In the genomic region with DNA sequence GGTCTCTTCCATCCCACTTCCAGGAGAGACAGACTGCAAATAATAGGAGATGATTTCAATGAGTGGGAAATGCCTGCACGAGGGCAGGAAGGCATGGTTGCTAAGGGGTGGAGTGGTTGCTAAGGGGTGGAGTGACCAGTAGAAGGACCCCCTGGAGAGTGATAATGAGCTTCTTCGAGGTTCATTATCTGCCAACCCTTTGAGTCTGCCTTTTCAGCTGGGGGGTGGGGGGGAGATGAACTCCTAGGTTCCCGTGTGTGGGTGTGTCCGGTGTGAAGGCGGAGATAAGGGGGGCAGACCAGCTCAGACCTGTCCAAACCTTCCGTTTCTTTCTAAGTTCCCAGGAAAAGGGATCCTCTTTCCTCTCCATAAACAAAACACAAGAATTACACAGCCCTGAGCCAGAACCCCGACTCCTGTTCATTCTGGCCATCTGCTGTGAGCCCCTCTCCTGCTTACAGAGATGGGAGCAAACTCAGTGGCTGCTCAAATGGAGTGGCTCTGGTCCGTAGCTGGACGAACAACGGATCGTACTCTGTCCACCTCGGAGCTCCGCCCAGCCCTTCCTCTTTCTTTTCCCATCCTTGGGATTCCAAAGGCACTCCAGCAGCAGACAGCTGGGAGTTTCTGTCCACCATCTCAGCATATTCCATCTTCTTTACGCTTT, we compare ENCODE assay signal across 11 mouse cellular contexts. TPM values are rescaled to one million over a fixed set of nuclear protein-coding genes. Genes with fewer than 3 reads are reported as not detected.
DNase-seq lines count a peak whose midpoint lies in the region; ATAC-seq and TF ChIP-seq lines count a peak whose summit lies in the region.
"Had no signal": no experiment of that assay in that cellular context is flagged by ENCODE, and none has a peak within 500 bp of the region (broad histone marks: within the 10 kb centered on the region; RNA-seq: fewer than 3 reads in every experiment).

No protein-coding gene starts in this region.

- peaks cover 17% of the 10 kb centered on the region for H3K4me1 ChIP-seq in lung, embryonic 15.5 days
- peaks cover 14% of the 10 kb centered on the region for H3K4me1 ChIP-seq in embryonic facial prominence, embryonic 13.5 days
- 0 out of 2 replicates have a peak, but pooled peaks cover 3% of the 10 kb centered on the region for H3K4me1 ChIP-seq in hindbrain, postnatal 0 days (ENCODE audit: insufficient read depth, low read length)
- peaks cover 12% of the 10 kb centered on the region for H3K4me1 ChIP-seq in neural tube, embryonic 15.5 days

- H3K4me2 ChIP-seq in lung, embryonic 15.5 days: peak overlapping the region; percentile 57
- peak overlapping the region; percentile 40 for H3K4me2 ChIP-seq in embryonic facial prominence, embryonic 13.5 days
- peak overlapping the region; percentile 44 for H3K4me2 ChIP-seq in hindbrain, postnatal 0 days (ENCODE audit: low read depth, low read length)
- peak overlapping the region; percentile 46 for H3K4me2 ChIP-seq in neural tube, embryonic 15.5 days

- H3K27me3 ChIP-seq in lung, embryonic 15.5 days: no peaks in the 10 kb centered on the region
- H3K27me3 ChIP-seq in embryonic facial prominence, embryonic 13.5 days: no peaks in the 10 kb centered on the region
- no peaks in the 10 kb centered on the region for H3K27me3 ChIP-seq in hindbrain, postnatal 0 days (ENCODE audit: insufficient read depth, low read length)
- 0 out of 2 replicates have a peak, but pooled peaks cover 6% of the 10 kb centered on the region for H3K27me3 ChIP-seq in neural tube, embryonic 15.5 days (replicated peaks)

- H3K4me3 ChIP-seq in lung, embryonic 15.5 days: peak overlapping the region; percentile 20
- no peak overlapping the region for H3K4me3 ChIP-seq in embryonic facial prominence, embryonic 13.5 days
- H3K4me3 ChIP-seq in hindbrain, postnatal 0 days (ENCODE audit: low read length): no peak overlapping the region; the same call in 1 of the 2 replicates
- H3K4me3 ChIP-seq in neural tube, embryonic 15.5 days (replicated peaks): 0 out of 2 replicates have a peak overlapping the region, but pooled peaks have one; percentile 5

- no peak overlapping the region for H3K9ac ChIP-seq in lung, embryonic 15.5 days
- H3K9ac ChIP-seq in embryonic facial prominence, embryonic 13.5 days: peak overlapping the region; percentile 21; the same call in 1 of the 2 replicates
- H3K9ac ChIP-seq in hindbrain, postnatal 0 days (replicated peaks; ENCODE audit: low read length): no peak overlapping the region; the same call in 1 of the 2 replicates
- H3K9ac ChIP-seq in neural tube, embryonic 15.5 days (replicated peaks): no peak overlapping the region

- H3K36me3 ChIP-seq in lung, embryonic 15.5 days: no peaks in the 10 kb centered on the region
- no peaks in the 10 kb centered on the region for H3K36me3 ChIP-seq in embryonic facial prominence, embryonic 13.5 days
- H3K36me3 ChIP-seq in hindbrain, postnatal 0 days (ENCODE audit: insufficient read depth, low read length): no peaks in the 10 kb centered on the region
- no peaks in the 10 kb centered on the region for H3K36me3 ChIP-seq in neural tube, embryonic 15.5 days

- no peak overlapping the region for H3K27ac ChIP-seq in lung, embryonic 15.5 days
- no peak overlapping the region for H3K27ac ChIP-seq in embryonic facial prominence, embryonic 13.5 days
- H3K27ac ChIP-seq in hindbrain, postnatal 0 days: no peak overlapping the region; the same call in 1 of the 2 replicates
- no peak overlapping the region for H3K27ac ChIP-seq in neural tube, embryonic 15.5 days (replicated peaks)

- WGBS in lung, embryonic 15.5 days: 3% methylated on average over 14 of the region's 14 CpGs
- WGBS in embryonic facial prominence, embryonic 13.5 days: 4% methylated on average over 14 of the region's 14 CpGs
- WGBS in hindbrain, postnatal 0 days: 6% methylated on average over 14 of the region's 14 CpGs
- 5% methylated on average over 14 of the region's 14 CpGs for WGBS in neural tube, embryonic 15.5 days

- no peak for TF ChIP-seq CTCF in hindbrain, postnatal 0 days (IDR thresholded peaks at IDR 0.05; ENCODE audit: low read depth)

- no peak for DNase-seq in lung, adult 18-20 months
- peak; percentile 68 for DNase-seq in hindbrain, postnatal 0 days (ENCODE audit: low spot score)
- DNase-seq in gastrocnemius, postnatal 25 days: no peak
- no peak for DNase-seq in spleen, adult 12 weeks (ENCODE audit: low spot score)
- DNase-seq: kidney, adult 18-20 months; right cerebral cortex, postnatal 25 days had no signal

- no peak for ATAC-seq in lung, embryonic 15.5 days (ENCODE audit: borderline replicate concordance, extremely low read depth, low FRiP score, low TSS enrichment)
- ATAC-seq in embryonic facial prominence, embryonic 13.5 days (ENCODE audit: insufficient number of reproducible peaks, insufficient read depth, low FRiP score, low TSS enrichment, low read depth): no peak
- ATAC-seq in hindbrain, postnatal 0 days: peak; percentile 69; the same call in 1 of the 2 replicates
- ATAC-seq in neural tube, embryonic 15.5 days (ENCODE audit: low FRiP score): no peak
- no peak for ATAC-seq in megakaryocyte-erythroid progenitor cell, adult 5-6 weeks (replicated peaks; ENCODE audit: low FRiP score, low TSS enrichment, poor library complexity, severe bottlenecking)

- no peaks in the 10 kb centered on the region for H3K9me3 ChIP-seq in lung, embryonic 15.5 days
- H3K9me3 ChIP-seq in embryonic facial prominence, embryonic 13.5 days: no peaks in the 10 kb centered on the region
- no peaks in the 10 kb centered on the region for H3K9me3 ChIP-seq in hindbrain, postnatal 0 days (ENCODE audit: low read length)
- H3K9me3 ChIP-seq in neural tube, embryonic 15.5 days (replicated peaks): no peaks in the 10 kb centered on the region

RNA-seq across cellular contexts. Expression of gene Tmem132c, which starts 13.5 kb away (rescaled TPM):
- polyA plus RNA-seq in lung, embryonic 15.5 days (2015; fragmentation: Nextera tagmentation; extraction: Ambion mirVana): 17.5 and 18.3 TPM in 2 replicates
- 48.2 and 55.6 TPM in 2 replicates for polyA plus RNA-seq in embryonic facial prominence, embryonic 13.5 days (2015; fragmentation: Nextera tagmentation; extraction: Ambion mirVana)
- 46.0 and 52.7 TPM in 2 replicates for total RNA-seq in hindbrain, postnatal 0 days (2014; rRNA removed)
- polyA plus RNA-seq in hindbrain, postnatal 0 days (2015; fragmentation: Nextera tagmentation; extraction: Ambion mirVana): 12.9 and 13.5 TPM in 2 replicates
- 13.7 and 13.9 TPM in 2 replicates for polyA plus RNA-seq in neural tube, embryonic 15.5 days (2015; fragmentation: Nextera tagmentation; extraction: Ambion mirVana)
- total RNA-seq in gastrocnemius, postnatal 25 days (2021): under 1 TPM; 0.15 to 0.40 TPM
- total RNA-seq in megakaryocyte-erythroid progenitor cell, adult 5-6 weeks (2014; fragmentation: Nextera tagmentation): not detected in 2 replicates
- not detected in 2 replicates for total RNA-seq in megakaryocyte-erythroid progenitor cell, adult 5-6 weeks (2017)
- total RNA-seq: common myeloid progenitor, adult 5-6 weeks had no signal

Comparison
In these comparisons a context has a peak if more than half of its experiments do, and no peak if none do; other contexts are left out.
1. H3K4me3 ChIP-seq: peak in lung, embryonic 15.5 days (single experiment) and neural tube, embryonic 15.5 days (single experiment); none in embryonic facial prominence, embryonic 13.5 days (single experiment) and hindbrain, postnatal 0 days (single experiment).
2. Peak in every context shown above with its lines, with median percentiles within 50 percentile points of each other: H3K4me2 ChIP-seq.